Mouse (Mus musculus): ENCODE results near the gene 2010315B03Rik. TPM values are rescaled to one million over a fixed set of nuclear protein-coding genes. Genes with fewer than 3 reads are reported as not detected.
A peak's percentile ranks its signal among the peaks of the same experiment; 100 is the strongest.
"Not testable (repeated sequence)": the region's sequence is repeated elsewhere in the genome, so short reads cannot be mapped to it uniquely, and the experiment has no call there.

Gene 2010315B03Rik
- polyA plus RNA-seq, 1 experiment from 2014 or later, result 4.7 TPM

DNA sequence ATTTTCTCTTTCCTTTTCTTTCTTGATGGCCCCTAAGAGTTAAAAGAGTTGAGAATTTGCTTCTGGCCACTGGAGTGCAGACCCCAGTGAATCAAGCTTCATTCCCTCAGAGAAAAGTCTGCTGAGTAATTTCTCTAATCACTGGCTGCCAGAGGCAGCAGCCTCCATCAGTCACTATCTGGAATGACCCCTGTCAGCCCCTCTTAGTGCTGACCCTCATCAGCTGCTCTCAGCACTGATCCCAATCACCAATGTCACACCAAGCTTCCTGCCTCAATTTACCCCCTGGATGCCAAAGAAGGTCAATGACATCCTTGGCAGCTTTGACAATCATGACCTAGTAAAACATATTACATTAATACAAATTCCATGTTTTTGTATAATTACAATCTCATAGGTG, 45.0 kb downstream of the 2010315B03Rik start:
- DNase-seq (no peak), ATAC-seq (ENCODE audit: low read depth) (no peak)
- peaks cover 9% of the 10 kb centered on the region; the same call in 1 of the 2 replicates for H3K9me3 ChIP-seq (replicated peaks)
- H3K4me1 ChIP-seq (replicated peaks), result no peaks in the 10 kb centered on the region
- no peak overlapping the region for H3K4me2 ChIP-seq
- H3K27me3 ChIP-seq, result no peaks in the 10 kb centered on the region
- H3K36me3 ChIP-seq, result peaks cover 25% of the 10 kb centered on the region
- no peak overlapping the region for H3K27ac ChIP-seq
- H3K4me3 ChIP-seq (replicated peaks), result no peak overlapping the region
- no peak overlapping the region for H3K9ac ChIP-seq

DNA sequence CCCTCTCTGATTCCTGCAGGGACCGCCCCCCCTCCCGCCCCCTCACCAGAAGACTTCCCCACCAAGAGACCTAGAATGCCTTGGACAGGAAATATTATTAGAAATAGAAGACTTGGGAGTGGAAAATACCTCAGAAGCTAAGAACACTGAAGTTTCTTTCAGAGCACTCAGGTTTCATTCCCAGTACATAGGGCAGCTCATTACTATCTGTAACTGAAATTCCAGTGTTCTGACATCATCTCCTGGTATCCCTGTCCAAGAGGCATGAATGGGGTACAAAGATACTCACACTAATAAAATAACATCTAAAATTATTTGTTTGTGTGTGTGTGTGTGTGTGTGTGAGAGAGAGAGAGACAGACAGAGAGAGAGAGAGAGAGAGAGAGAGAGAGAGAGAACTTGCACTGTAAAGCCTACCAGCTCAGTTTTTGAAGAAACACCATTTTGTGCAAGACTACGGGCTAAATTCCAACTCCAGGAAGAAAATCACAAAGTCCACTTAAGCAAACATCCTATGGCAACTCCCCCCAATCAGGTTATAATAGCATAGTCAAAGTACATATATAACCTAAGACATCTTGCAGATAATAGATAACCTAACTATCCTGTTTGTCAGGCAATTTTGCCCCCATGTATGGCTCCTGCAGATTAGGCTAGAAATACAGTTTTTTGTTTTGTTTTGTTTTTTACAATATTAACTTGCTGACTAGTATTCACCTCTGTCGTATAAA, 49.3 kb downstream of the 2010315B03Rik start:
- Histone ChIP-seq H3K27ac (no peak overlapping the region), H3K9me3 (replicated peaks) (no peaks in the 10 kb centered on the region), H3K4me3 (replicated peaks) (no peak overlapping the region), H3K27me3 (no peaks in the 10 kb centered on the region), H3K36me3 (no peaks in the 10 kb centered on the region), H3K4me2 (no peak overlapping the region), H3K9ac (no peak overlapping the region), H3K4me1 (replicated peaks) (no peaks in the 10 kb centered on the region)
- WGBS (ENCODE audit: insufficient replicate concordance), result 66% methylated on average over 4 of the region's 4 CpGs
- DNase-seq (no peak), ATAC-seq (ENCODE audit: low read depth) (no peak)

- Histone ChIP-seq H3K36me3 (no peaks in the 10 kb centered on the region), H3K4me1 (replicated peaks) (no peaks in the 10 kb centered on the region), H3K4me3 (replicated peaks) (no peak overlapping the region), H3K9me3 (replicated peaks) (peaks cover 14% of the 10 kb centered on the region), H3K4me2 (no peak overlapping the region), H3K27ac (no peak overlapping the region), H3K9ac (no peak overlapping the region), H3K27me3 (no peaks in the 10 kb centered on the region)
- WGBS (ENCODE audit: insufficient replicate concordance), result 24% methylated on average over 4 of the region's 4 CpGs
- ATAC-seq (ENCODE audit: low read depth) (no peak), DNase-seq (no peak)
These were observed 54.4 kb downstream of the 2010315B03Rik start for GRCm38 (mm10) chr9:124258067-124258556.

GRCm38 (mm10) chr9:124257200-124258066, 55.1 kb downstream of the 2010315B03Rik start:
- H3K4me3 ChIP-seq (replicated peaks), result no peak overlapping the region
- DNase-seq, result no peak
- 38% methylated on average over 1 of the region's 1 CpGs for WGBS (ENCODE audit: insufficient replicate concordance)
- H3K27ac ChIP-seq, result no peak overlapping the region
- H3K4me1 ChIP-seq (replicated peaks), result no peaks in the 10 kb centered on the region
- H3K4me2 ChIP-seq, result no peak overlapping the region
- ATAC-seq (ENCODE audit: low read depth), result peak; percentile 50
- no peaks in the 10 kb centered on the region for H3K27me3 ChIP-seq
- no peak overlapping the region for H3K9ac ChIP-seq
- peaks cover 14% of the 10 kb centered on the region for H3K9me3 ChIP-seq (replicated peaks)
- no peaks in the 10 kb centered on the region for H3K36me3 ChIP-seq

- H3K27ac ChIP-seq; H3K9ac ChIP-seq; H3K4me1 ChIP-seq (replicated peaks); H3K27me3 ChIP-seq; H3K36me3 ChIP-seq; H3K4me2 ChIP-seq; DNase-seq; H3K4me3 ChIP-seq (replicated peaks): not testable (repeated sequence)
- peak; percentile 58 for ATAC-seq (ENCODE audit: low read depth)
- peaks cover 14% of the 10 kb centered on the region for H3K9me3 ChIP-seq (replicated peaks)
- 10% methylated on average over 1 of the region's 1 CpGs for WGBS (ENCODE audit: insufficient replicate concordance)
These were observed 56.0 kb downstream of the 2010315B03Rik start for GRCm38 (mm10) chr9:124256271-124257199.

- H3K4me2 ChIP-seq, result no peak overlapping the region
- H3K36me3 ChIP-seq, result no peaks in the 10 kb centered on the region
- peaks cover 4% of the 10 kb centered on the region for H3K9me3 ChIP-seq (replicated peaks)
- H3K27me3 ChIP-seq, result no peaks in the 10 kb centered on the region
- no peak overlapping the region for H3K9ac ChIP-seq
- no peak overlapping the region for H3K27ac ChIP-seq
- H3K4me1 ChIP-seq (replicated peaks), result no peaks in the 10 kb centered on the region
- no peak overlapping the region for H3K4me3 ChIP-seq (replicated peaks)
- no peak for ATAC-seq (ENCODE audit: low read depth)
- DNase-seq, result no peak
These were observed 61.1 kb downstream of the 2010315B03Rik start for GRCm38 (mm10) chr9:124251438-124251837.

Other genes with a start within 250 kb of the 2010315B03Rik start
- 3.9 and 4.5 TPM in 2 replicates for gene Ccr2, start 210.7 kb downstream of the 2010315B03Rik start, polyA plus RNA-seq (2015; fragmentation: Nextera tagmentation; extraction: Ambion mirVana)
- 1.4 and 1.6 TPM in 2 replicates for gene Ccr5, start 191.2 kb downstream of the 2010315B03Rik start, polyA plus RNA-seq (2015; fragmentation: Nextera tagmentation; extraction: Ambion mirVana)
- 33.3 TPM in 2 replicates for gene Ppp2r3d, start 164.2 kb upstream of the 2010315B03Rik start, polyA plus RNA-seq (2015; fragmentation: Nextera tagmentation; extraction: Ambion mirVana)
- gene Gm21836, start 181.1 kb upstream of the 2010315B03Rik start, polyA plus RNA-seq (2015; fragmentation: Nextera tagmentation; extraction: Ambion mirVana), result not detected in 2 replicates

All from liver, embryonic 13.5 days (tissue).